Mouse (Mus musculus): Measurements from ENCODE around the gene Tab2. TPM values are rescaled to one million over a fixed set of nuclear protein-coding genes. Genes with fewer than 3 reads are reported as not detected.
A peak's percentile ranks its signal among the peaks of the same experiment; 100 is the strongest.

Gene Tab2
- polyA plus RNA-seq (2015; fragmentation: Nextera tagmentation; extraction: Ambion mirVana): 18.1 and 18.5 TPM in 2 replicates

- H3K4me1 ChIP-seq: peaks cover 23% of the 10 kb centered on the region
- under 1% methylated on average over 78 of the region's 97 CpGs for WGBS
Observed at GRCm38 (mm10) chr10:7956228-7957001, at the start of gene Tab2. Gene Tab2 (minus strand): TSS chr10:7956230.

GRCm38 (mm10) chr10:7992258-7992919 lies 36.4 kb upstream of the Tab2 start:
- 67% methylated on average over 10 of the region's 10 CpGs for WGBS
- no peak overlapping the region for H3K9ac ChIP-seq
- H3K4me1 ChIP-seq: peaks cover 6% of the 10 kb centered on the region; the same call in 1 of the 2 replicates
- no peaks in the 10 kb centered on the region for H3K9me3 ChIP-seq
- no peak overlapping the region for H3K4me2 ChIP-seq
- no peak overlapping the region for H3K27ac ChIP-seq
- no peaks in the 10 kb centered on the region for H3K27me3 ChIP-seq
- H3K4me3 ChIP-seq: no peak overlapping the region
- ATAC-seq (ENCODE audit: borderline replicate concordance, extremely low read depth, low FRiP score, low TSS enrichment): no peak
- no peaks in the 10 kb centered on the region for H3K36me3 ChIP-seq

More at GRCm38 (mm10) chr10:7956228-7957001, at the start of gene Tab2:
- Histone ChIP-seq H3K36me3 (no peaks in the 10 kb centered on the region), H3K27ac (peak within 1 kb of the TSS; percentile 99), H3K9me3 (no peaks in the 10 kb centered on the region), H3K9ac (peak within 1 kb of the TSS; percentile 98), H3K27me3 (no peaks in the 10 kb centered on the region), H3K4me3 (peak within 1 kb of the TSS; percentile 91), H3K4me2 (peak within 1 kb of the TSS; percentile 72)
- ATAC-seq (ENCODE audit: borderline replicate concordance, extremely low read depth, low FRiP score, low TSS enrichment): peak; percentile 96

DNA sequence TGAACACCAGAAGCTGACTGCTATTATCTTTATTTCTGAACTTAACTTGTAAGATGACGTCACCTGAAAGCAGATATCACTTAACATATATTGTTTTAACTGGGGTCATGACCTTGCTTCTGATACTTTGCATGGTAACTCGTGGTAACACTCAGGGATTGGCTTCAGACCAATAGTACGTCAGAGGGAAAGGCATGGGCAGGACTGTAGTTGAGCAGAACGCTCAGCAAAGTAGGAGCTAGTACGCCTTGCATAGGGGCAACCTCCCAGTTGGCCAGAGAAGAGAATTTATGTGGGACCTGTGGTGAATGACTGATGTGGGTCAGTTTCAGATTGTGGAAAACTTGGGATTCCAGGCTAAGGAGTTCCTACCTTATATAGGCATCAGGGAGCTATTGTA lies 35.6 kb upstream of the Tab2 start:
- Histone ChIP-seq H3K36me3 (no peaks in the 10 kb centered on the region), H3K9ac (no peak overlapping the region), H3K27me3 (no peaks in the 10 kb centered on the region), H3K4me2 (no peak overlapping the region), H3K4me3 (no peak overlapping the region), H3K4me1 (peaks cover 6% of the 10 kb centered on the region; the same call in 1 of the 2 replicates), H3K9me3 (no peaks in the 10 kb centered on the region), H3K27ac (no peak overlapping the region)
- WGBS: 47% methylated on average over 5 of the region's 5 CpGs
- no peak for ATAC-seq (ENCODE audit: borderline replicate concordance, extremely low read depth, low FRiP score, low TSS enrichment)

DNA sequence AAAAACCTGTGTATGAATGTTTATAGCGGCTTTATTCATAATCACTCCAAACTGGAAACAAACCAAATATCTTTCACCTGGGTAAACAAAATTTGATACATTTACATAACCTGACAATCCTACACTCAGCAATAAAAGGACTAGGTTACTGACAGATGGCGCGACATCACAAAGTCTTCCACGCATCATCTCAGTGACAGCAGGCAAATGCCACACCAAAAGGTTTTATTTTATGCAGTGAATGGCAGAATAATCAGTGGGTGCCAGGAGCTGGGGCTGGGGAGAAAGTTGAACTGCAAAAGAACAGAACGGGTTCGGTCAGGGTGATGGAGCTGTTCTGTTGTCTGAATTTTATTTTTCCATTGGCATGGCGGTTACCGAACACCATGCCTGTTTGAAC lies 31.5 kb upstream of the Tab2 start:
- no peak for ATAC-seq (ENCODE audit: borderline replicate concordance, extremely low read depth, low FRiP score, low TSS enrichment)
- Histone ChIP-seq H3K4me3 (no peak overlapping the region), H3K36me3 (no peaks in the 10 kb centered on the region), H3K4me1 (no peaks in the 10 kb centered on the region), H3K9me3 (no peaks in the 10 kb centered on the region), H3K4me2 (no peak overlapping the region), H3K27ac (no peak overlapping the region), H3K9ac (no peak overlapping the region), H3K27me3 (no peaks in the 10 kb centered on the region)
- WGBS: 88% methylated on average over 8 of the region's 8 CpGs

DNA sequence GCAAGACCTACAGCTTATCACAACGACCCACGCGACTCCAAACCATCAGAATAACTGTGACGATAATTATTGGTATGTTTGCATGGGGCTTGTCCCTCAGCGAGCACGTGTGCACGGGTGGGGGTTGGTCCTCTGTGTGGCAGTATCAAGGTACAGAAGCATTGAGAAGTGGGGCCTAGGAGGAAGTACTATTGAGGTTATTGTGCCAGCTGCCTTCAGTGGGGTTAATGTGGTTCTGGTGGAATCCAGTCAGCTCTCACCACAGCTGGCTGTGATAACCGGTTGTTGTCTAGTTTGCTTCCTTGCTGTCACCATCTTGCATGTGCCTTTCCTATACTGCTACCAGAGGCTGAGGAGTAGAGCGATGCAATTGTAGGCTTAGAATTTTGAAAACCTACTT lies 20.4 kb upstream of the Tab2 start:
- 89% methylated on average over 9 of the region's 9 CpGs for WGBS
- Histone ChIP-seq H3K4me3 (no peak overlapping the region), H3K4me2 (no peak overlapping the region), H3K4me1 (no peaks in the 10 kb centered on the region), H3K27me3 (no peaks in the 10 kb centered on the region), H3K36me3 (no peaks in the 10 kb centered on the region), H3K27ac (no peak overlapping the region), H3K9ac (no peak overlapping the region), H3K9me3 (no peaks in the 10 kb centered on the region)
- ATAC-seq (ENCODE audit: borderline replicate concordance, extremely low read depth, low FRiP score, low TSS enrichment): no peak

- H3K4me1 ChIP-seq: no peaks in the 10 kb centered on the region
- no peak overlapping the region for H3K4me2 ChIP-seq
- no peak overlapping the region for H3K9ac ChIP-seq
- H3K9me3 ChIP-seq: no peaks in the 10 kb centered on the region
- H3K36me3 ChIP-seq: no peaks in the 10 kb centered on the region
- H3K27ac ChIP-seq: no peak overlapping the region
- ATAC-seq (ENCODE audit: borderline replicate concordance, extremely low read depth, low FRiP score, low TSS enrichment): no peak
- H3K4me3 ChIP-seq: no peak overlapping the region
- WGBS: 77% methylated on average over 2 of the region's 2 CpGs
- H3K27me3 ChIP-seq: no peaks in the 10 kb centered on the region
Observed at GRCm38 (mm10) chr10:7968747-7969280, 12.8 kb upstream of the Tab2 start.

DNA sequence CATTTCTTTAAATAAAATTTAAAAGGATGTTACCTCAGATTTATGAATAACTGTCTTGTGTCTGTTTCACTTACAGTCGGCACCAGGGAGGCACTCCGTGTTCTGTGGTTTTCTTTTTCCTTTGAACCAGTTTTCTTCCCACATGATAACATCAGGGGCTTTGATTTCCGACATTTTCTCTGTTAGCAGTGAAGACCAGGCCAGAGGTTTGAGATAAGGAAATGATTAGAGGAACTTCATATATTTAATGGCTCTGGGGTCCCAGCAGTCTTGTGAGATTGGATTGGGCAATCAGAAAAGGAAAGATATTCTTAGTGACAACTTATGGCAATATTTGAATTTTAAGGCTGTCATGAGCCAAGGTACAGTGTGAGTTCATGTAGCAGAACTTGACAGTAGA lies 11.1 kb upstream of the Tab2 start:
- Histone ChIP-seq H3K9me3 (no peaks in the 10 kb centered on the region), H3K4me2 (no peak overlapping the region), H3K27ac (no peak overlapping the region), H3K9ac (no peak overlapping the region), H3K27me3 (no peaks in the 10 kb centered on the region), H3K36me3 (no peaks in the 10 kb centered on the region), H3K4me3 (no peak overlapping the region), H3K4me1 (no peaks in the 10 kb centered on the region)
- WGBS: 51% methylated on average over 3 of the region's 3 CpGs
- no peak for ATAC-seq (ENCODE audit: borderline replicate concordance, extremely low read depth, low FRiP score, low TSS enrichment)

DNA sequence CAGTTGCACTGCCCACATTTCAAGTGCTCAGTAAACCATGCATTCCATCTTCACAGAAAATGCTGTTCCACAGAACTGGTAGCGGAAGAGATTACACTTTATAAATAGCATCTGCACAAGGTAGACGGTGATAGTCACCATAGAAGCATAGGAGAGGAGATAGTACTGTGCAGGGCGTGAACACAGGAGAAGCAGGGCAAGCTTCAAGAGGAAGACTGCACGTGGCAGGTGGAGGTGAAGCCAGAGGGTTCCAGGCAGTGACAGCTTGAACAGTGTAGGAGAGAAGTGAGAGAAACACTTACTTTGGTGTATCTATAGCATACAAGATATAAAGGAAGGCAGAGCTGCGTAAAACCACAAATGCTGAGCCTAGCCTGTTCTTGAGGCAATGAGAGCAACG lies 3.0 kb upstream of the Tab2 start:
- Histone ChIP-seq H3K4me1 (peaks cover 8% of the 10 kb centered on the region), H3K36me3 (no peaks in the 10 kb centered on the region), H3K9ac (no peak overlapping the region), H3K4me2 (no peak overlapping the region), H3K4me3 (no peak overlapping the region), H3K27ac (no peak overlapping the region), H3K27me3 (no peaks in the 10 kb centered on the region), H3K9me3 (no peaks in the 10 kb centered on the region)
- 54% methylated on average over 6 of the region's 6 CpGs for WGBS
- no peak for ATAC-seq (ENCODE audit: borderline replicate concordance, extremely low read depth, low FRiP score, low TSS enrichment)

DNA sequence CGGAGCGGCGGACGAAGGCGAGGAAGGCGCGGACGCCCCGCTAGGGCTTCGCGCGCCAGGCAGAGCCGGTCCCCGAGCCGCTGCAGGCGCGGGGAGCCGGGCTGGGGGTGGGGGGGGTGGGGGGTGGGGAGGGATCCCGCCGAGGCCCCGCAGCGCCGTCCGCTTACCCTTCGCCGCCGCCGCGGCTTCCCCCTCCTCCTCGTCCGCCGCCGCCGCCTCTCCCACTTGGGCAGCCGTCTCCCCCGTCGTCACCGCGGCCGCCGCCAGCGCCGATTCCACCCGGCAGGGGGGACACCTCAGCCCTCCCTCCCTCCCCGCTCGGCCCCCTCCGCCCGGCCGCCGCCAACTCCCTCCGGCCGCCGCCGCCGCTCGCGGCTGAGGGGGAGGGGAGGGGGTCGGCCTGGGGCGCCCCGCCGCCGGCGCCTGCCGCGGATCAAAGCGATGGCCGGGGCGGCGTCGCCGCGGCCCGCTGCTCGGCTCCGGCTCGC lies 352 bp downstream of the Tab2 start:
- H3K4me3 ChIP-seq: peak overlapping the region; percentile 91
- H3K27me3 ChIP-seq: no peaks in the 10 kb centered on the region
- peak; percentile 71 for ATAC-seq (ENCODE audit: borderline replicate concordance, extremely low read depth, low FRiP score, low TSS enrichment)
- peak overlapping the region; percentile 99 for H3K27ac ChIP-seq
- H3K9ac ChIP-seq: peak overlapping the region; percentile 98
- peaks cover 23% of the 10 kb centered on the region for H3K4me1 ChIP-seq
- no peaks in the 10 kb centered on the region for H3K36me3 ChIP-seq
- 0% methylated on average over 7 of the region's 76 CpGs for WGBS
- peak overlapping the region; percentile 72 for H3K4me2 ChIP-seq
- no peaks in the 10 kb centered on the region for H3K9me3 ChIP-seq

DNA sequence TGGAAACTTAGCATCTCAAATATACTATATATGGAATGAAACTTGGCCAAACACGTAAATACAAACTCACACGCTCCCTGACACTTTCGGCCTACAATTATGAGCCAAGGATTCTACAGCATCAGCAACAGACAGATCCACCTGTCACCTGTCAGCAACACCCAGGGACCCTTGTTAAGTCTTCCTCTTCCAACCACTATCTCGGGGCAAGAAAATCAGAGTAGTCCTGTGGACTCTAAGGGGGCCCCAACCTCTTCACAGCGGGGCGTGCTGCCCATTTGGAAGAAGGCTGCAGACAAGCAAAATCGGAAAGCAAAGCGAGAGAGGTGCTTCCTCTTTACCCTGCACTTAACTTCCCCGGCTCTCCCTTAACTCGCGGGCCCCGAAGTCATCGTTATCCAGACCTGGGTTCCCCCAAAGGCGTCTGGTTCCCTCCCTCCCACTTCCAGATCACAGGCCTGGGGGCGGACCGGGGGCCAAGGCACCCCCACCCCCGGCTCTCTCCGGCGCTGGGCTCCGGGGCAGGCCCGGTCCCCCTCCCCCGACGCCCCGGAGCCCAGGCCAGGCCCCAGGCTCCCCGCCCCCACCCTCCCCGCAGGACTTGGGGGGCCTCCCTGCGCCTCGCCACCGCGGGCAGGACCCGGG lies 919 bp downstream of the Tab2 start:
- Histone ChIP-seq H3K27me3 (no peaks in the 10 kb centered on the region), H3K27ac (peak overlapping the region; percentile 99), H3K4me2 (peak overlapping the region; percentile 72), H3K4me3 (peak overlapping the region; percentile 91), H3K4me1 (peaks cover 23% of the 10 kb centered on the region), H3K36me3 (no peaks in the 10 kb centered on the region), H3K9ac (peak overlapping the region; percentile 98), H3K9me3 (no peaks in the 10 kb centered on the region)
- 1% methylated on average over 18 of the region's 31 CpGs for WGBS
- peak; percentile 41 for ATAC-seq (ENCODE audit: borderline replicate concordance, extremely low read depth, low FRiP score, low TSS enrichment)

- Histone ChIP-seq H3K36me3 (no peaks in the 10 kb centered on the region), H3K4me1 (peaks cover 23% of the 10 kb centered on the region), H3K27me3 (no peaks in the 10 kb centered on the region), H3K9me3 (no peaks in the 10 kb centered on the region), H3K4me2 (peak overlapping the region; percentile 72), H3K9ac (peak overlapping the region; percentile 98), H3K27ac (peak overlapping the region; percentile 99; the same call in 1 of the 2 replicates), H3K4me3 (peak overlapping the region; percentile 91)
- no peak for ATAC-seq (ENCODE audit: borderline replicate concordance, extremely low read depth, low FRiP score, low TSS enrichment)
- 2% methylated on average over 5 of the region's 5 CpGs for WGBS
Observed at GRCm38 (mm10) chr10:7954627-7954988, 1.4 kb downstream of the Tab2 start.

Measured in lung, embryonic 15.5 days (tissue).